Mouse (Mus musculus): ENCODE data around the gene Spc25. TPM values are rescaled to one million over a fixed set of nuclear protein-coding genes. Genes with fewer than 3 reads are reported as not detected.

Spc25 gene
- total RNA-seq, 2 experiments from 2014 or later = 1.4 TPM

- DNase-seq (ENCODE audit: low spot score in 2 of 2) = no peak
Measured at GRCm38 (mm10) chr2:69187990-69188389, 18.0 kb downstream of the Spc25 start.

GRCm38 (mm10) chr2:69179721-69180120 lies 26.3 kb downstream of the Spc25 start:
- DNase-seq (ENCODE audit: low spot score in 2 of 2) = no peak

GRCm38 (mm10) chr2:69175296-69175695 lies 30.7 kb downstream of the Spc25 start:
- DNase-seq (ENCODE audit: low spot score in 2 of 2) = no peak

GRCm38 (mm10) chr2:69170395-69171077 lies 35.5 kb downstream of the Spc25 start:
- DNase-seq (ENCODE audit: low spot score in 2 of 2) = no peak

GRCm38 (mm10) chr2:69158907-69159306 lies 47.1 kb downstream of the Spc25 start:
- DNase-seq (ENCODE audit: low spot score in 2 of 2) = no peak

- no peak for DNase-seq (ENCODE audit: low spot score in 2 of 2)
Measured at GRCm38 (mm10) chr2:69156283-69156682, 49.7 kb downstream of the Spc25 start.

- no peak for DNase-seq (ENCODE audit: low spot score in 2 of 2)
Measured at GRCm38 (mm10) chr2:69155861-69156260, 50.1 kb downstream of the Spc25 start.

GRCm38 (mm10) chr2:69150841-69151240 lies 55.2 kb downstream of the Spc25 start:
- DNase-seq (ENCODE audit: low spot score in 2 of 2) = no peak

GRCm38 (mm10) chr2:69149154-69149553 lies 56.8 kb downstream of the Spc25 start:
- no peak for DNase-seq (ENCODE audit: low spot score in 2 of 2)

- DNase-seq (ENCODE audit: low spot score in 2 of 2) = peak in 1 of 2 experiments; percentile 12
Measured at GRCm38 (mm10) chr2:69148691-69149090, 57.3 kb downstream of the Spc25 start.

Other genes starting within 250 kb of the Spc25 start
- 10 to 100 TPM in 1 of 2 experiments, 1 to 10 TPM in 1; 8.4 to 10.2 TPM for gene Nostrin, start 70.4 kb downstream of the Spc25 start, total RNA-seq (2021)
- not detected for gene G6pc2, start 4.9 kb upstream of the Spc25 start, total RNA-seq (2021)
- gene Abcb11, start 136.4 kb upstream of the Spc25 start, total RNA-seq (2021) = not detected
- gene Dhrs9, start 174.3 kb upstream of the Spc25 start, total RNA-seq (2021) = 1 to 10 TPM; 2.1 to 2.9 TPM